Mouse (Mus musculus) testis, adult 2 months (tissue): ENCODE measurements at regions not wholly inside any gene's neighbourhood (a gene's known extent, or its start where the extent isn't known, plus 50 kb on each side); places are given as distances from the start of the nearest gene placed in this dataset.

ENCODE experiments used
- CTCF ChIP-seq: fragments of 200-500 bp; IDR thresholded peaks from 2 replicates; pipeline ENCODE4 v1.5.1; 2012; ENCODE audit warnings: low read depth, mild to moderate bottlenecking, inconsistent platforms, low read length, moderate library complexity; ENCODE audit not compliant: control insufficient read depth, insufficient read depth, insufficient replicate concordance
- POLR2A ChIP-seq: fragments of 200-500 bp; IDR thresholded peaks from 2 replicates; pipeline ENCODE4 v1.6.1; 2012; ENCODE audit warnings: low read depth, mild to moderate bottlenecking, inconsistent platforms, low read length, moderate library complexity; ENCODE audit not compliant: control insufficient read depth

GRCm38 (mm10) chr14:19175288-19175687 is 243.4 kb downstream of the Gm21738 start:
- no peak for TF ChIP-seq POLR2A
- TF ChIP-seq CTCF: peak; percentile 46; the same call in 1 of the 2 replicates
